Mouse (Mus musculus) c-Kit-negative CD71-positive TER-119-positive erythroid progenitor cells, embryonic 14.5 days (primary cell): Measurements from ENCODE around the gene Tmem150a.

Source experiments
- DNase-seq: peaks from one replicate; pipeline ENCODE4 v3.0.0-alpha.2; 2013; ENCODE audit warnings: low read depth, low spot score

The Tmem150a gene

GRCm38 (mm10) chr6:72350214-72350613, 5.0 kb upstream of the Tmem150a start:
- no peak for DNase-seq

DNA sequence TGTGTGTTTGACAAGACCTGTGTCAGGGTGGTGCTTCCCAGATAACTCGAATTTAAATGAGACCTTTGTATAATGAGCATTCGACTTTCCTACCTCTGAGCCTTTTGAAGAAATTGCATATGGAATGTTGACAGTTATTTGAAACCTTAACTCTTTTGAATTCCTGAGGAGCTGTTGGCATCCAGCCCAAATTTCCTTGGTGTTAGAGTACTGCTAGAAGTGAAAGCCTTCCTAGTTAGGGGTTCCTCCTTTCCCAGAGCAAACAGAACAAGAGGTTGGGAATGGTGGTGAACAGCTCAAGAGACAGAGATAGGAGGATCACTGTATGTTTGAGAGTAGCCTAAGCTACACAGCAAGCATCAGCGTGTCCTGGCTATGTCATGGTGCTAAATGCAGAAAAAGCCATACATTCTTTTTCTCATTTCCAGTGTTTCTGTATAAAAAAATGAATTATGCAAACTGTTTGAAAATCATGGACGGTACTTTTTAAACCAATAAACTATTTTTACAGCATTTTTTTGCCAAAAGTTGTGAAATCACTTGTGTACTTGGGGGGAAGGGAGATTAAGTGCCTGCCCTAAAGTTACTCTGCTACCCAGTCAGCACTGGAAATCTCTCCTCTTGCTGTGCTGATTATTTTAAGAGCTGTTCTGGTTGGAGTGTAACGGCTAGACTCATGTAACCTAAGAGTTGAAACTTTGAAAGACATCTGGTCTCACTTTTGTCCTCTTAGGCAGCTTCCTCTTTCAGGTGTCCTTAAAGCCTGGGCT, 2.4 kb upstream of the Tmem150a start:
- DNase-seq, result no peak

DNA sequence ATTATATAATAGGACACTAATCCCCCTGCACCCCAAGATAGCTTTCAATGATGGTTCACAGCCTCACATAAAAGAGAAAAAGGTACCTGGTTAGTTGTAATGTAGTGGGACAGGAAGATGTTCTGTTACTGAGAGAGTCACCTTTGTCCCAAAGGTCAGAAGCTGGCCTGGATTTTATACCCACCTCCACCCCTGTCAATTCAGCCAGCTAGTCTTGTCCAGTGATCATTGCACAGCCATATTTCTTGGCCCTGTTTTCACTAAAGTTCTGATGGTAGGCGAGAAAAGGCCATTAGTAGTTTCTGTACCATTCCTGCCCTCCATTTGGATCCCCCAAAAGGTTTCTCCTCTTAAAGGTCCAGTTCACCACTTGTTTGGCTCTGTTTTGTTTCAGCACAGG, 1.2 kb upstream of the Tmem150a start:
- no peak for DNase-seq

DNA sequence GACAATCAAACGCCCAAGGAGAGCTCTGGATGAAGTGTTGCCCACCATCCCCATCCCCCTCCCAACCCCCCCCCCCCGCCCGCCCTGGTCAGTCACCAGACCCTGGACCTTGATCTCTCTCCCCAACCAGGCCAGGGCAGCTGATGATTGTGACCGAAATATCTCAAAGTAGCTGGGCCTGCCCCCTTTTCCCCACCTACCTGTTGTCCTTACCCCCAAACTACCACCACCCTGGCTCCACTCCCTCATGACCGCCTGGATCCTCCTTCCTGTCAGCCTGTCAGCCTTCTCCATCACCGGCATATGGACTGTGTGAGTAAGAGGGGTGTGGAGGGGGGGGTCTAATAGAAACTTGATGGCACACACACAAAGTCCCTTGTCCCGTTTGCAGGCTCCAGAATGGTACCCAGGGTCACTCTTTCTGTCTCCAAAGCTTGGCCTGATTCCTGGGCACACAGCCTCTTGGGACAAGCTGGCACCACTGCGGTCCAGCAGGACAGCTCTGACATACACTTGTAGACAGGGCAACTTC, 820 bp downstream of the Tmem150a start:
- no peak for DNase-seq

- peak; percentile 34 for DNase-seq
Observed at GRCm38 (mm10) chr6:72357164-72358079, 2.2 kb downstream of the Tmem150a start.

GRCm38 (mm10) chr6:72358086-72358764, 3.0 kb downstream of the Tmem150a start:
- no peak for DNase-seq

GRCm38 (mm10) chr6:72359343-72359742, 4.1 kb downstream of the Tmem150a start:
- DNase-seq, result no peak

DNA sequence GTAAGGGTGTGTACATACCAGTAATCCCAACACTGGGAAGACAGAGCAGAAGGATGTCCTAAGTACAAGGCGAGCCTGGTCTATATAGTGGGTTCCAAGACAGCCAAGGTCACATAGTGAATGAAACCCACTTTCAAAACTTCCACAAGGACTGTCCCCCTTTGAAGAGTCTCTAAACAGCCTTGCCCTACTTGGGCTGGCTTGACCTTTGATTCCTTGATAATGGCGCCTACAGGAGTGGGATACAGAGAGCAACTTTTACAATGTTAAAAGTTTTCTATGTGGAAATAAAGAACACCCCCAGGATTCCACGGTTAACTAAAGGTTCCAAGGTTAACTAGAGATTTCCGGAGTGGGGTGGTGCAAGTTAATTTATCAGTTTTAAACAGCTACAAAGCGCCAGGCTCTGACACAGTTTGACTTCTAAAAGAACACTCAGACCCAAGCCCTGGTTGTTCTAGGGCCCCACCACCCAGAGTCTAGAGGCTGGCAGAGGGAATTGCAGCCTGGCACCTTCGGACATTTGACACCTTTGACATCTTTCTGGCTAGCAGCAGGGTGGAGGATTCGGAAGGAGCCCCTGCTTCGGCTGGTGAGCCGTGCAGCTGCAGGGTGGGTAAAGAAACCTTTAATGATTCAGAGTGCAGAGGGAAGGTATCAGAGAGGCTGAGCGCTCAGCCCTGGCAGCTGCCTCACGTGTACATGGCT, 4.8 kb downstream of the Tmem150a start:
- no peak for DNase-seq

DNA sequence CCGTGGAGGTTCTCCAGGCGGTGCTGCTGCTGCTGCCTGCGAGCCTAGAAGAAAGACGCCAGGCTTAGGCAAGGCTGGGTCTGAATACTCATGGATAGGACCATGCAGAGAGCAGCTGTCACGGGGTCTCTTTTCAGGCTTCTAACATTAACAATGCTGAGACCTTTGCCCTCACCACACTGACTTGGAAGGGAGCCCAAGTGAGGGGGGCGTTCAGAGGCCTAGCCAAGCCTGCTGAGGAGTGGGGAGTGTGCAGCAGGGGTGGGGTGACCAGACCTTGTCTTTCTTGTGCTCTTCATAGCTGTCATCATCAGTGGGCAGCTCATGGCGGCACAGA, 5.3 kb downstream of the Tmem150a start:
- no peak for DNase-seq

DNA sequence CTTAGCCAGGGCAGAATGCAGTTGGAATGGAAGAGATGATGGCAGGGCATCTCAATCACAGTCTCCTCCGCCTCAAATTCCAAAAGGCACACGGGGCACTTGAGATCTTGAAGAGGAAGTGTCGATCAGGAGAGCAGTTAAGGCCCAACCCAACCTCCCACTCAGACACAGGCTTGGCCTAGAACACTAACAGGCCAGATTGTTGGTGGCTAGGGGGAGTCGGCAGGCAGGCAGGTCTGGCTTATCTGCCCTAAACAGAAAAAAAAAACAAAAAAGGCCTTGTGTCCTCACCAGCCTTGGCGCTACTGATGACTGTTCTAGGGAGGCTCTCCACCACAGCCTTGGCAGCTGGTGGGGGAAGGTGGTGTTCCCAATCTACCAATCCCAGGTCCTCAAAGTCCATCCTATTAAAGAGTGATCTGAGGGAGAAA, 5.9 kb downstream of the Tmem150a start:
- no peak for DNase-seq

DNA sequence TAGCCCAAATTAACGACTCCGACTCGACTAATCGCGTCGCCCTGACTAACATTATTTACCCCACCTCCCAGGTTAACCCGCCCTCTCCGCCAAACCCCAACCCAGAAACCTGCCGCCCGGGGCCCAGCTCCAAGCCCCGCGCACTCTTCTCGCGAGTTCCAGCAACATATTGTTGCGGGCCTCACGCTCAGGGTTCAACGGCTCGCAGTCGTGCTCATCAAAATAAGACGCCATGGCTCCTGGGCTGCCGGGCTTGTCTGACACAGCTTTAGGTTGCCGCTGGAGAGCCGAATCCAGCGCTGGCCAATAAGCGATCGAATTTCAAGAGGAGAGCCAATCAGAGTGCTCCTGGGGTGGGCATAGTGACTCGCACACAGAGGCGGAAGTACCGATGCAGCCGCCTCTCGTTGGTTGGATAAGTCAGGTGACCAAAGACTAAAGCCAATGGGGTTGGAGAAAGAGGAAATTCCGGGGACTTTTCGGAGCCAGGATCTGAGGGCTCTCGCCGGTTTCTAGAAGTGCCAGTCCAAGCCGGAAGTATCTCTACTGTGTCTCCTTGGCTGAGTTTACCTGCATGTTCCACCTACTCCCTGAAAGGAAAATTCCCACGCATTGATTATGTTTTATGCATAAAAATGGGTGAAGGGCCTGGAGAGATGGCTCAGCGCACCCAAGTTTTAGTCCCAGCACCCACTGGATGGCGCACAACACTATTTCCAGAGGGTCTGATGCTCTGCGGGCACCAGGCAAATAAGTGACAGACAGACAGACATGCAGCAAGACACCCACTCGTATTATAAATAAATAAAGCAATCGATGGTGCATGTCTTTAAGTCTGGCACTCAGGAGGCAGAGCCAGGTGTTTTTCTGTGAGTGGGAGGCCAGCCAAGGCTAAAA, 7.1 kb downstream of the Tmem150a start:
- peak; percentile 96 for DNase-seq

DNA sequence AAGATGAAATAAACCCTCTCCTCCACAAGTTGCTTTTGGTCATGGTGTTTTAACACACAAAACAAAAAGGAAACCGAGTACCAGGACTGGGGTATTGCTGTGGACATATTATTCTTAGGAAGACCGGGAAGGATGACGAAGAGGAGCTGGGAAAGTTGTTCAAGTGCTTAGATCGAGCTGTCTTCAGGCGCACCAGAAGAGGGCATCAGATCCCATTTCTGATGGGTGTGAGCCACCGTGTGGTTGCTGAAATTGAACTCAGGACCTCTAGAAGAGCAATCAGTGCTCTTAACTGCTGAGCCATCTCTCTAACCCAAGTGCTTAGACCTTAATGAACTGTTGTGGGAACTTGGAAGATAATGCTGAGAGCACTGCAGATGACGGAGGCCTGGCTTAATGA, 8.8 kb downstream of the Tmem150a start:
- no peak for DNase-seq

DNA sequence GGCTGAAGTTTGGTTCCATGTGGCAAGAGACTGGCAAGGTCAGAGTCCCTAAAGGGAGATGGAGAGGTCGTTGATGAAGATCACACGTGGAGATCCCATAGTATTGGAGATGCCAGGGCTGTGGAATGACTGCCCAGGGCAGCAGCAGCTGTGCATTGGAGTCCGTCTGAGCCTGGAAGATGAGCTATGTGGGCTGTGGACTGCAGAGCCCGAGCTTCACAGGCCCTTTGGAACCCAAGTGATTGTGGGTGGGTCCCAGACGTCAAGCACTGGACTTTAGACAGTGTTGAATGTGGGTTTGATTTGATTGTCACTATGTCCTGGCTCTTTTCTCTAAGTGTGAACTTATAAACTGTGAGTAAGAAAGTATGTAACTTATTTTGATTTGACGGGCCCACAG, 9.7 kb downstream of the Tmem150a start:
- DNase-seq, result no peak

DNA sequence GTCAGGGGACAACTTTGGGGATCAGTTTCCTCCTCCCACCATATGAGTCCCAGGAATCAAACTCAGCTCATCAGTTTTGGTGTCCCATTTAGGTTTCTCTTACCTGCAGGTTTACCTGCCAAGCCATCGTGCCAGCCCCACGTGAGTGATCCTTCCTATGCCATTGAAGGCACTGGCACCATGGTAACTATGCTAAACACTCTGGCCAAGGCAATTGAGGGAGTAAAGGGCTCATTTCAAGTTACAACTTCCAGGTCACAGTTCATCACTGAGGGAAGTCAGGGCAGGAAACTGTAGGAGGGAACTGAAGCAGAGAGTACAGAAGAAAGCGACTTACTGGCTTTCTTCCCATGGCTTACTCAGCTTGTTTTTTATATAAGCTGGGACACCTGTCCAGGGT, 11.1 kb downstream of the Tmem150a start:
- no peak for DNase-seq

GRCm38 (mm10) chr6:72366844-72367443, 11.7 kb downstream of the Tmem150a start, which contains the start of gene Rnf181:
Gene Rnf181 (minus strand): TSS chr6:72366956.
- DNase-seq, result no peak

GRCm38 (mm10) chr6:72367460-72367974, 12.3 kb downstream of the Tmem150a start:
- DNase-seq, result no peak

DNA sequence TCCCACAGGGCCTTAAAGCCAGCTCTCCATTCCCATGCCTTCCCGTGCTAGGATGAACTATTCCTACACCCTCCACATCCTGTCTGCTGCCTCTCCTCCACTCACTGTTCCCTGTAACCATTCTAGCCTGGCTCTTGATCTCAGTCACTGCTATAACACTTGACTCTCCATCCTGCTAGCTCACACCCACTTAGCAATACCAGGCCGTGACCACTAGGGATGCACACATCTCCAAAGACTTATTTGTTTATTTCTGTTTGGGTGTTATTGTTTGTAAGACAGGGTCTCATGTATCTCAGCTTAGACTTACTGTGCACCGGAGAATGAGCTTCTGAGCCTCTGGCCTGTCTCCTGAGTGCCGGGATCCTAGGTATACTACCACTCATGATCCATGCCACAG, 14.3 kb downstream of the Tmem150a start:
- DNase-seq, result no peak

GRCm38 (mm10) chr6:72370091-72370490, 14.8 kb downstream of the Tmem150a start:
- DNase-seq, result no peak

DNA sequence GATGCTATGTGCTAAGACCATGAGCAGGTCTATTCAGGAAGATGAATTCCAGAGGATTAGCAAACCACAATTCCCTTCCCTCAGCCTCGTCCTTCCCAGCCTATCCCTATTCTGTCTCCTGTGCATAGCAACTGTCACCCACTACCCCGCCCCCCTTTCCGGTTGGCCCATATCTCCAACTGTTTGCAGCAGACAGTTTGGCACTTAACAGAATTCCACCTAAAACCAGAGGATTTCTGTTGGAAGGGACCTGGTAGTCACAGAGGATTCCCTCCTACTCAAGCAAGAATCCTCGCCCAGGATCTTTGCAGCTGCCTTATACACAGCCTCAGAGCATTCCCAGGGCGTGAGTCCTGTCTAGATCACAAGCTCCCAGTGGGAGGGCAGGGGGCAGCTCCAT, 15.9 kb downstream of the Tmem150a start:
- no peak for DNase-seq

DNA sequence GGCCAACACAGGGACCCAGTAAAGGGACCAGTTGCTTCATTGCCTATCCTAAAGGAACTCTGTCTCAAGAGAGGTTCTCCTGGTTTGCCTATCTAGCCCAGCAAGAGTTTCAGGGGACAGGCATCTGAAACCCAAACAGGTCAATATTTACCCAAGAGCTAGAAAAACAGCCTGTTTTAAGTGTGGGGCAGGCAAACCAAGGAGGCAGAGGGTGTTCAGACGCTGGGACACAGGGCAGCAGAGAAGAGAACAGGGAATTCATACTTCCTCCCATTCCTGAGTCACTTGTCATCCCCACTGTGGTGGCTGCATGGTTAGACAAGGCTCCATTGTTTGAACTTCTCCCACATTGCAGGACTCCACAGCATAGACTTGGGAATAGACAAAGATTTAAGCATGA, 16.3 kb downstream of the Tmem150a start:
- DNase-seq, result no peak
